Mouse (Mus musculus) c-Kit-positive CD71-positive TER-119-negative erythroid progenitor cells, embryonic 14.5 days (primary cell): ENCODE results near the gene Cd9.

Source experiments
- DNase-seq: peaks from one replicate; pipeline ENCODE4 v3.0.0-alpha.2; 2013; ENCODE audit warnings: low read depth

The Cd9 gene

GRCm38 (mm10) chr6:125494092-125494871 lies at the start of gene Cd9:
Cd9 (minus strand) TSS chr6:125494791.
- DNase-seq, result no peak

- DNase-seq, result no peak
Measured at GRCm38 (mm10) chr6:125541296-125541695, 46.7 kb upstream of the Cd9 start.

- DNase-seq, result no peak
Measured at GRCm38 (mm10) chr6:125540826-125541225, 46.2 kb upstream of the Cd9 start.

GRCm38 (mm10) chr6:125540199-125540598 lies 45.6 kb upstream of the Cd9 start:
- DNase-seq, result no peak

- no peak for DNase-seq
Measured at GRCm38 (mm10) chr6:125539423-125539822, 44.8 kb upstream of the Cd9 start.

GRCm38 (mm10) chr6:125538469-125538868 lies 43.9 kb upstream of the Cd9 start:
- no peak for DNase-seq

GRCm38 (mm10) chr6:125534990-125535389 lies 40.4 kb upstream of the Cd9 start:
- DNase-seq, result no peak

GRCm38 (mm10) chr6:125533104-125533650 lies 38.6 kb upstream of the Cd9 start:
- DNase-seq, result no peak

GRCm38 (mm10) chr6:125529479-125529878 lies 34.9 kb upstream of the Cd9 start:
- no peak for DNase-seq

GRCm38 (mm10) chr6:125528614-125529200 lies 34.1 kb upstream of the Cd9 start:
- DNase-seq, result no peak

- no peak for DNase-seq
Measured at GRCm38 (mm10) chr6:125526066-125526465, 31.5 kb upstream of the Cd9 start.

- DNase-seq, result no peak
Measured at GRCm38 (mm10) chr6:125524027-125524426, 29.4 kb upstream of the Cd9 start.

GRCm38 (mm10) chr6:125521558-125522193 lies 27.1 kb upstream of the Cd9 start:
- no peak for DNase-seq

- DNase-seq, result no peak
Measured at GRCm38 (mm10) chr6:125515503-125516315, 21.1 kb upstream of the Cd9 start.

- peak; percentile 30 for DNase-seq
Measured at GRCm38 (mm10) chr6:125512950-125513596, 18.5 kb upstream of the Cd9 start.

- DNase-seq, result no peak
Measured at GRCm38 (mm10) chr6:125511196-125511595, 16.6 kb upstream of the Cd9 start.

GRCm38 (mm10) chr6:125510645-125511044 lies 16.1 kb upstream of the Cd9 start:
- DNase-seq, result no peak

- DNase-seq, result no peak
Measured at GRCm38 (mm10) chr6:125509783-125510182, 15.2 kb upstream of the Cd9 start.

- DNase-seq, result no peak
Measured at GRCm38 (mm10) chr6:125506427-125506826, 11.8 kb upstream of the Cd9 start.

- DNase-seq, result no peak
Measured at GRCm38 (mm10) chr6:125504622-125505355, 10.2 kb upstream of the Cd9 start.
